Mouse (Mus musculus) hindbrain, embryonic 14.5 days (tissue): Measurements from ENCODE around the gene Ric8b. TPM values are rescaled to one million over a fixed set of nuclear protein-coding genes. Genes with fewer than 3 reads are reported as not detected.

ENCODE experiments used
- ATAC-seq: fragments of 200-750 bp; cut with Nextera tagmentation; 2 replicates; pipeline ENCODE4 v1.8.0; 2017; ENCODE audit warnings: moderate number of reproducible peaks, mild to moderate bottlenecking, moderate TSS enrichment, moderate library complexity; ENCODE audit not compliant: low FRiP score
- DNase-seq: peaks from one replicate; pipeline ENCODE4 v3.0.0-alpha.2; 2015; ENCODE audit warnings: low spot score
- H3K27ac ChIP-seq: fragments of 300-500 bp; sonication (generic); 2 replicates; pipeline ENCODE4 v1.5.1; 2014; ENCODE audit warnings: mild to moderate bottlenecking, moderate library complexity
- H3K27me3 ChIP-seq: fragments of 300-500 bp; sonication (generic); 2 replicates; pipeline ENCODE4 v1.6.1; 2014; ENCODE audit warnings: mild to moderate bottlenecking, low read length, mixed read lengths; ENCODE audit not compliant: control insufficient read depth, insufficient read depth
- H3K36me3 ChIP-seq: fragments of 300-500 bp; sonication (generic); replicated peaks from 2 replicates; pipeline ENCODE4 v1.6.1; 2014; ENCODE audit not compliant: control insufficient read depth, insufficient read depth
- H3K4me1 ChIP-seq: fragments of 300-500 bp; sonication (generic); replicated peaks from 2 replicates; pipeline ENCODE4 v1.6.1; 2014; ENCODE audit warnings: antibody characterized with exemption, low read length, mixed read lengths; ENCODE audit not compliant: control insufficient read depth, insufficient read depth
- H3K4me2 ChIP-seq: fragments of 300-500 bp; sonication (generic); replicated peaks from 2 replicates; pipeline ENCODE4 v1.6.1; 2014; ENCODE audit warnings: mild to moderate bottlenecking, moderate library complexity
- H3K4me3 ChIP-seq: fragments of 300-500 bp; sonication (generic); replicated peaks from 2 replicates; pipeline ENCODE4 v1.5.1; 2014; ENCODE audit warnings: mild to moderate bottlenecking, low read length
- H3K9ac ChIP-seq: fragments of 300-500 bp; sonication (generic); 2 replicates; pipeline ENCODE4 v1.6.1; 2014
- H3K9me3 ChIP-seq: fragments of 300-500 bp; sonication (generic); 2 replicates; pipeline ENCODE4 v1.6.1; 2016; ENCODE audit warnings: low read length; ENCODE audit not compliant: control insufficient read depth
- WGBS: fragments of 180-500 bp; shearing (Covaris S2); extraction: QIAGEN DNeasy Blood & Tissue Kit; methylation state at CpG from one replicate; pipeline ENCODE4 v1.1.7; 2014; 5-methylcytosine and 5-hydroxymethylcytosine counted together
- polyA plus RNA-seq: library from polyadenylated mRNA; unstranded; fragments of >200 nt; fragmentation: Nextera tagmentation; extraction: Ambion mirVana; gene quantifications from 2 replicates; pipeline ENCODE4 v1.2.1, GENCODE M21; 2014

Ric8b gene
- polyA plus RNA-seq, 1 experiment from 2014 or later = 45.6 TPM

DNA sequence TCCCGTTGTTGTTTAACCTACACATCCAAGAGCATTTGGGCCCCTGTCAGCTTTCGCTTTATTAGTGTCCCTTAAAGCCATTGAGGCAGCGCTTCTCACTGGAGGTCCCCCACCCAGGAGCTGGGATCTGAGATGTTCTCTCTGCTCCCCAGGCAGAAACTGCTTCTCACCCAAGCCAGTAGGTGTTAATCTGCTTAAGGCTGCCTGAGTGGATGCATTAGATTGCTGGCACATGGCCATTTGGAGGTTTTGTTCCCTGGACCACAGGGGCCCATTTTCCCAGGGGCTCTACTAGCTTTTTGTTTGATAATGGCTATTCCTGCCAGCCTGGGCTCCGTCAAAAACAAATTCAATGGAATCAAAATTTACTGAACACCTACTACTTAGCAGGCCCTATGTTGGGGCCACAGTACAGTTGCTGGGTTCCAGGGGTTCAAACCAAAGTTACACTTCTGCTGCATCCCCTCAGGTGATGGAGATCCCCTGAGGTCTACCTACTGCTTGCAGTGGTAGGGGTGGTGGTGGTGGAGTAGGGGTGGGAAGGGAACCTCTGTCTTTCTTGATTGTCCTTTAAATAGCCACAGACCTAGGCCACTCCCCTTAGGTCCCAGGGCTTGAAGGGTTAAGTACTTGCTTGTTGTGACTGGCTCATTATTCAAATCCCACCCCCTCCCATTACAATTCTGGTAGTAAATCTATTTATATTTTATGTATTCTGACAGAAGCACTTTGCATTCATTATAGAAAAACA is 28.1 kb upstream of the Ric8b start:
- Histone ChIP-seq H3K4me1 (0 out of 2 replicates have a peak, but pooled peaks cover 6% of the 10 kb centered on the region), H3K9me3 (no peaks in the 10 kb centered on the region), H3K9ac (no peak overlapping the region), H3K36me3 (no peaks in the 10 kb centered on the region), H3K4me3 (no peak overlapping the region), H3K27me3 (no peaks in the 10 kb centered on the region), H3K27ac (no peak overlapping the region), H3K4me2 (no peak overlapping the region)
- WGBS = 55% methylated on average over 4 of the region's 4 CpGs
- ATAC-seq (no peak), DNase-seq (no peak)

DNA sequence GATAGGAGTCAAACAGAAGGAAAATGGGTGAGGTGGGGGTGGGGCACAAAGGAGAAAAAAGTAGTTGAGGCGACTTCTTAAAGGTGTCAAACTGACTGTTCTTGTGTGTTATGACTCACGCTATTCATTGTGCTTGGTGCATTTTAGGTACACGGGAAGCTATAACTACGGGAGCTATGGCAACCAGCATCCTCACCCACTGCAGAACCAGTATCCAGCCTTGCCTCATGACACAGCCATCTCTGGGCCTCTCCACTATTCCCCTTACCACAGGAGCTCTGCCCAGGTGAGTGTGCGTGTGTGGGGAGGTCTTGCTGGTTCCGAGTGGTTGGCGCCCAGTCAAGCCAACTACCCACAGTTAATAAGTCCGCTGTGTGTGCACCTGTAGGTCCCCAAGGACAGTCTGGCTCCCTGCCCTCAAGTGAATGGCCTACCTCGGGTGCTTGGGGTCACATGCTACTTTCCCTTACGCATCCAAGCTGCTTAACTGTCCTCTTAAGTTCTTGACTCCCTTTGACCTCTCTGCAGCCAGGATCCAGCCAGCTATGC is 21.5 kb upstream of the Ric8b start:
- no peaks in the 10 kb centered on the region for H3K4me1 ChIP-seq
- no peak for ATAC-seq
- no peaks in the 10 kb centered on the region for H3K27me3 ChIP-seq
- whole genome bisulfite sequencing = 96% methylated on average over 10 of the region's 10 CpGs
- H3K4me3 ChIP-seq = no peak overlapping the region
- H3K4me2 ChIP-seq = no peak overlapping the region
- H3K27ac ChIP-seq = no peak overlapping the region
- H3K36me3 ChIP-seq = no peaks in the 10 kb centered on the region; the same call in 1 of the 2 replicates
- no peak for DNase-seq
- H3K9ac ChIP-seq = no peak overlapping the region
- H3K9me3 ChIP-seq = no peaks in the 10 kb centered on the region

DNA sequence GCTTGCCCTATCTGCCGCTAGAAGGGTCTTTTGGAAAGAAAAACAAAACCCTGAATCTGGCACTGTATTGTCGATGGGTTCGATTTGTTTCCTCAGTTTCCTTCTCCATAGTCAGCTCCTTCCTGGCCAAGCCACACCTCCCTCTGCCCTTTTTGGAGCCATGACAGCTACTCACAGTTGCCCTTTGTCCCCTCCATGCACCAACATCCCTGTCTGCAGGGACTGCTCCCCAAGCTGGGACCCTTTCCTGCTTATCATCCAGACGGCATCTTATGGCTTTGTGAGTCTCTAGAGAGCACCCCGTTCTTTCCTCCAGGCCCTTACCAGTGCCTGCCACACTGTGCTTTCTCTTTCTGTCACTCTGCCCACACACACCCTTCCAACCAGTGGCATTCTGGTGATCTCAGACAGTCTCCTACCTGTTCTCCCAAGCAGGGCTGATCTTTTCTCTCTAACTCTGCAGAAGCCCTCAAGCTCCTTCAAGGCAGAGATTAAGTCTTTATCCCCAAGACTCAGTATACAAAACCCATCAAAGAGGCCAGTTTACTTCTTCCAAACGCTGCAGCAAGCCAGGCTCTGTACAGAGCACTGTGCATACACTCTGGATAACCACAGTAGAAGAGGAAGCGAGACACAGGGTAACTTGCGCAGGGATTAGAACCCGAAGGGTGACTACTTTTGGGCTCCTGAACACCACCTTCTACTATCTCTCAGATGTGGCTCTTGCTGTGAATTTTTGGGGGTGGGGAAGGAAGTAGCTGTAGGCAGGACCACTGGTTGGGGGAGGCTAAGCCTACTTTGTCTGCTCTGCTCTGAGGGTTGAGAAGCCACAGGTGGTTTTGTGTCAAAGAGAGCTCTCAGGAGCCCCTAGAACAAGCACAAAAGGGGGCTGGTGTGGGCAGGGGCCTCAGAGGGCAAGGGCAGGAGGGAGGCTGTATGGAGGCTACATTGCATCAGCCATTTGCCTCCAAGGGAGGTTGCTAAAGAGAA is 20.2 kb upstream of the Ric8b start:
- no peaks in the 10 kb centered on the region; the same call in 1 of the 2 replicates for H3K36me3 ChIP-seq
- ATAC-seq = no peak
- H3K4me3 ChIP-seq = no peak overlapping the region
- no peaks in the 10 kb centered on the region for H3K4me1 ChIP-seq
- no peak overlapping the region for H3K4me2 ChIP-seq
- H3K27ac ChIP-seq = no peak overlapping the region
- no peaks in the 10 kb centered on the region for H3K9me3 ChIP-seq
- no peaks in the 10 kb centered on the region for H3K27me3 ChIP-seq
- H3K9ac ChIP-seq = no peak overlapping the region
- 71% methylated on average over 9 of the region's 9 CpGs for WGBS
- DNase-seq = no peak

DNA sequence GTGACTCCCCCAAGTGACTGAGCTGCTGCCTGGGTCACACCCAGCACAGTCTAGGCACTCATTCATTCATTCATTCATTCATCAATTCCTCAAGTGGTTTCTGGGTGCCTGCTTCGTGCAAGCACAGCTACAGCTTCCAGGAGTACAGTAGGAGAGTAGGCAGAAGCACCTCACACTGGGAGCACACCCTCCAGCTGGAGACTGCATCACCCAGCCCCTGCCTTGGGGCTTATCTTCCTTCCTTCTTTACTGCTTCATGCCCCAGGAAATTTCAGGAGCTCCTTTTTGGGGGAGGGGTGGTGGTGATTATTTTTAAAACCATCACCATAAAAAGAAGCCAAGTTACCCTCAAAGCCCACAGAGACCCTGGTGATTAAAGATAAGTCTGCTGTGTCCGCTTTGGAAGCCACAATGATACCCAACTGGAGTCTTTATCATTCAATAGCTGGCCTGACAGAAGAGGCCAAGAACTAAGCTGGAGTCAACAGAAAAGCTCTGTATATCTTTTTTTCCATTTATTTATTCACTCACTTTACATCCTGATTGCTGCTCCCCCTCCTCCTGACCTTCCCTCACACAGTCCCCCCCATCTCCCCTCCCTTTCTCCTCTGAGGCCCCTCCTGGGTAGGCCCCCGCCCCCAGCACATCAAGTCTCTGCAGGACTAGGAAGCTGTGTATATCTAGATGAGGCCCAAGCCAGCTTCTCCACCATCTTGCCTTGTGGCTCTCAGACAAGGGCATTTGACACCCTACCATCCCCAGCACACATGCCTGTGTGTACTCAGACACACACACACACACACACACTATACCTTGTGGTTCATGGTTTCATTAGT is 19.1 kb upstream of the Ric8b start:
- no peak for DNase-seq
- Histone ChIP-seq H3K4me2 (no peak overlapping the region), H3K9ac (no peak overlapping the region), H3K27ac (peak overlapping the region; percentile 2; the same call in 1 of the 2 replicates), H3K9me3 (no peaks in the 10 kb centered on the region), H3K4me3 (no peak overlapping the region), H3K36me3 (no peaks in the 10 kb centered on the region; the same call in 1 of the 2 replicates), H3K4me1 (peaks cover 5% of the 10 kb centered on the region), H3K27me3 (no peaks in the 10 kb centered on the region)
- no peak for ATAC-seq
- WGBS = 83% methylated on average over 3 of the region's 3 CpGs

DNA sequence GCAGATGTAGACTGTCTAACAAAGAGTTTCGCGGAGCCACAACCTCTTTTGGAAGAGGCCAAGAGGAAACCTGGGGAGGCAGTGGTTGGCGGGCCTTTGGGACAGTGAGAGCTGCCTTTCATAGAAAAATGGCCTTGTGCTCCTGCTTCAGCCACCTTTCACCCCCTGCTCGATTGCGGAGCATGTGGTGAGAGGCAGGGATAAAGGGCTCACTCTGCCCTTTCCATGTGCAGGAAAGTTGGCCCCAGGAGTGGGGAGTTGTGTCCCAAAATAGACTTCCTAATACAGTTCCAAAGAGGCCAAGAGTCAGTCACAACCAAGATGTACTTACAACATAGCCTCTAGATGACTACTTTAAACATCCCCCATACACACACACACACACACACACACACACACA is 15.7 kb upstream of the Ric8b start:
- 72% methylated on average over 5 of the region's 5 CpGs for WGBS

DNA sequence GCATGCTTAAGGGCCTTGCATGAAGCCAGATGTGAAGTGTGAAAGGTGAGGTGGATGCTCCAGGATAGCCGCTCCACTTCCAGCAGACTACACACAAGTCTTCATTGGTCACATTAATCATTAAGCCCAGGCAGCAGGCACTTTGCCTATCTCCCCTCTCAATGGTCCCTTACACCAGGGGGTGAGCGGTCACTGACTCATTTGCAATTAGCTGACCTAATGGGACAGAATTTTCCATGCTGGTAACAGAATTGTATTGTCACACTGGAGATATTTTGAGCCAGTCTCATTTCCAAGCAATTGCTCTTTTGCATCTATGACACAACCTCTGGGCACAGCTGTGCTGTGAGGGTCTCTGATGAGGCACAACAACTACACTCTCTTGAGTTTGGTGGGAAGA is 15.2 kb upstream of the Ric8b start:
- H3K27me3 ChIP-seq = no peaks in the 10 kb centered on the region
- no peak overlapping the region for H3K27ac ChIP-seq
- ATAC-seq = no peak
- no peaks in the 10 kb centered on the region for H3K9me3 ChIP-seq
- H3K4me3 ChIP-seq = no peak overlapping the region
- WGBS = 69% methylated on average over 2 of the region's 2 CpGs
- H3K4me1 ChIP-seq = peaks cover 19% of the 10 kb centered on the region
- H3K4me2 ChIP-seq = no peak overlapping the region
- H3K9ac ChIP-seq = no peak overlapping the region
- no peak for DNase-seq
- no peaks in the 10 kb centered on the region for H3K36me3 ChIP-seq

More for the DNA sequence above, 15.7 kb upstream of the Ric8b start:
- H3K9ac ChIP-seq = no peak overlapping the region
- ATAC-seq (no peak), DNase-seq (no peak)
- H3K4me2 ChIP-seq = no peak overlapping the region
- no peaks in the 10 kb centered on the region for H3K27me3 ChIP-seq
- H3K9me3 ChIP-seq = no peaks in the 10 kb centered on the region
- H3K4me1 ChIP-seq = peaks cover 18% of the 10 kb centered on the region
- H3K36me3 ChIP-seq = no peaks in the 10 kb centered on the region
- H3K4me3 ChIP-seq = no peak overlapping the region
- no peak overlapping the region for H3K27ac ChIP-seq

DNA sequence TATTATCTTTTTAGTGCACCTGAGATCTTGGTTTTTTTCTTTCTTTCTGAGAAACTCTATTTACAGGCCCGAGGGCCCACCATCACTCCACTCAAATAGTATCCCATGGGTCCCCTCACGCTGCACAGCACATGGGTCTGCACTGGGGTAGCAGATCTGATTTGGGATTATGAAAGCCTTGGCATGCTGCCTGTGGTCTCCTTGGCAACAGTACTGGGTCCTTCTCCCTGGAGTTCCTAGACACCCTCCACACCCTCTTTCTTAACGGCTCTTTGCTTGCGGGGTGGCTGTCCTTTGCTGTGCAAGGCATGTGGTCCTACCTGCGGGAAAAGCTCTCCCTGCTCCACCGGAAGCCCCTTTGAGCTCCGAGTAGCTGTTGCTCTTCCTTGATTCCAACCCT is 14.1 kb upstream of the Ric8b start:
- no peaks in the 10 kb centered on the region for H3K9me3 ChIP-seq
- H3K4me3 ChIP-seq = no peak overlapping the region
- H3K36me3 ChIP-seq = no peaks in the 10 kb centered on the region
- no peaks in the 10 kb centered on the region for H3K27me3 ChIP-seq
- no peak overlapping the region for H3K9ac ChIP-seq
- peak overlapping the region; percentile 32 for H3K4me2 ChIP-seq
- WGBS = 45% methylated on average over 7 of the region's 7 CpGs
- ATAC-seq (peak; percentile 22; the same call in 1 of the 2 replicates), DNase-seq (no peak)
- H3K27ac ChIP-seq = peak overlapping the region; percentile 68
- H3K4me1 ChIP-seq = peaks cover 26% of the 10 kb centered on the region

DNA sequence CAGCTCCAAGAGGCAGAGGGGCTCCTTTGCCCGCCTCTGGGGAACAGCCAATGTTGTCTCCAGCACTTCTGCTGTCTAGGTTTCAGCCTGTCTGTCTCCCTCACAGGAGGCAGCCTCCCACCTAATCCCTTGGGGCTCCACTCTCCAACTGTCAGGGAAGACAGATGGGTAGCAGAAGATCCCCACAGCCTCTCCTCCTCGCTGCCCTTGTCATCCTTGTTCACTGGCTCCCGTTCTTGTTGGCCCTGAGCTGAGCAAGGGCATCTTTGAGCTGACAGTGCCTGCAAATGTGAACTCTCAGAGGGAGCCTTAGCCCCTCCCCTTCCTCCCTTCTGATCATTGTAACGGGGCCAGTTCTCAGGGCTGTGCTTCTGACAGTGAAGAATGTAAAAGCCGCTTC is 13.7 kb upstream of the Ric8b start:
- ATAC-seq = peak; percentile 49; the same call in 1 of the 2 replicates
- H3K4me3 ChIP-seq = no peak overlapping the region
- peaks cover 27% of the 10 kb centered on the region for H3K4me1 ChIP-seq
- no peak overlapping the region for H3K9ac ChIP-seq
- H3K36me3 ChIP-seq = no peaks in the 10 kb centered on the region
- no peaks in the 10 kb centered on the region for H3K27me3 ChIP-seq
- H3K9me3 ChIP-seq = no peaks in the 10 kb centered on the region
- WGBS = 19% methylated on average over 5 of the region's 5 CpGs
- peak; percentile 31 for DNase-seq
- peak overlapping the region; percentile 68 for H3K27ac ChIP-seq
- peak overlapping the region; percentile 32 for H3K4me2 ChIP-seq
